Mouse (Mus musculus) forebrain, embryonic 15.5 days (tissue): Measurements from ENCODE around the gene Gm36245. TPM values are rescaled to one million over a fixed set of nuclear protein-coding genes. Genes with fewer than 3 reads are reported as not detected.
"Not testable (repeated sequence)": the region's sequence is repeated elsewhere in the genome, so short reads cannot be mapped to it uniquely, and the experiment has no call there.

Experiments
- ATAC-seq: fragments of 200-750 bp; cut with Nextera tagmentation; replicated peaks from 2 replicates; pipeline ENCODE4 v1.8.0; 2017; ENCODE audit warnings: mild to moderate bottlenecking, moderate TSS enrichment, moderate library complexity
- H3K27ac ChIP-seq: fragments of 300-500 bp; sonication (generic); replicated peaks from 2 replicates; pipeline ENCODE4 v1.5.1; 2015; ENCODE audit warnings: mild to moderate bottlenecking, inconsistent platforms
- H3K27me3 ChIP-seq: fragments of 300-500 bp; sonication (generic); 2 replicates; pipeline ENCODE4 v1.6.1; 2015; ENCODE audit warnings: inconsistent platforms
- H3K36me3 ChIP-seq: fragments of 300-500 bp; sonication (generic); 2 replicates; pipeline ENCODE4 v1.6.1; 2015; ENCODE audit warnings: mild to moderate bottlenecking, inconsistent platforms
- H3K4me1 ChIP-seq: fragments of 300-500 bp; sonication (generic); 2 replicates; pipeline ENCODE4 v1.6.1; 2015; ENCODE audit warnings: inconsistent platforms
- H3K4me2 ChIP-seq: fragments of 300-500 bp; sonication (generic); replicated peaks from 2 replicates; pipeline ENCODE4 v1.6.1; 2015; ENCODE audit warnings: mild to moderate bottlenecking, inconsistent platforms
- H3K4me3 ChIP-seq: fragments of 300-500 bp; sonication (generic); 2 replicates; pipeline ENCODE4 v1.5.1; 2015; ENCODE audit warnings: mild to moderate bottlenecking, inconsistent platforms
- H3K9ac ChIP-seq: fragments of 300-500 bp; sonication (generic); replicated peaks from 2 replicates; pipeline ENCODE4 v1.6.1; 2015; ENCODE audit warnings: mild to moderate bottlenecking, inconsistent platforms
- H3K9me3 ChIP-seq: fragments of 300-500 bp; sonication (generic); 2 replicates; pipeline ENCODE4 v1.6.1; 2016; ENCODE audit warnings: inconsistent platforms
- WGBS: fragments of 180-500 bp; shearing (Covaris S2); methylation state at CpG from one replicate; pipeline ENCODE4 v1.1.7; 2015; ENCODE audit warnings: mixed read lengths; 5-methylcytosine and 5-hydroxymethylcytosine counted together
- polyA plus RNA-seq: library from polyadenylated mRNA; unstranded; fragments of >200 nt; fragmentation: Nextera tagmentation; extraction: Ambion mirVana; gene quantifications from 2 replicates; pipeline ENCODE4 v1.2.1, GENCODE M21; 2015

Gene Gm36245
- polyA plus RNA-seq, 1 experiment from 2014 or later, result not detected

- H3K4me2 ChIP-seq, result no peak overlapping the region
- no peak overlapping the region for H3K4me3 ChIP-seq
- H3K27ac ChIP-seq, result no peak overlapping the region
- H3K9ac ChIP-seq, result no peak overlapping the region
- H3K4me1 ChIP-seq, result no peaks in the 10 kb centered on the region
- no peaks in the 10 kb centered on the region for H3K27me3 ChIP-seq
- ATAC-seq, result no peak
- no peaks in the 10 kb centered on the region for H3K36me3 ChIP-seq
- H3K9me3 ChIP-seq, result no peaks in the 10 kb centered on the region
- WGBS, result 94% methylated on average over 1 of the region's 1 CpGs
Observed at GRCm38 (mm10) chr15:77624710-77625109, 25.7 kb downstream of the Gm36245 start.

GRCm38 (mm10) chr15:77626471-77626870, 27.4 kb downstream of the Gm36245 start:
- H3K4me1 ChIP-seq, H3K4me2 ChIP-seq, H3K9me3 ChIP-seq, H3K36me3 ChIP-seq, H3K27me3 ChIP-seq, H3K27ac ChIP-seq, H3K9ac ChIP-seq, ATAC-seq, H3K4me3 ChIP-seq: not testable (repeated sequence)
- 90% methylated on average over 4 of the region's 4 CpGs for WGBS

GRCm38 (mm10) chr15:77628647-77629046, 29.6 kb downstream of the Gm36245 start:
- H3K4me3 ChIP-seq, H3K4me1 ChIP-seq, H3K9ac ChIP-seq, H3K27me3 ChIP-seq, H3K4me2 ChIP-seq, ATAC-seq, H3K36me3 ChIP-seq, H3K9me3 ChIP-seq, H3K27ac ChIP-seq: not testable (repeated sequence)
- 65% methylated on average over 9 of the region's 9 CpGs for WGBS

GRCm38 (mm10) chr15:77629822-77630221, 30.8 kb downstream of the Gm36245 start:
- not testable (repeated sequence) for ATAC-seq, H3K36me3 ChIP-seq, H3K4me3 ChIP-seq, H3K27ac ChIP-seq, H3K4me2 ChIP-seq, H3K4me1 ChIP-seq, H3K9me3 ChIP-seq, H3K27me3 ChIP-seq, H3K9ac ChIP-seq
- 79% methylated on average over 3 of the region's 3 CpGs for WGBS

GRCm38 (mm10) chr15:77643176-77643575, 44.1 kb downstream of the Gm36245 start, which contains the start of gene Apol11b:
Apol11b (minus strand) TSS chr15:77643286.
- not testable (repeated sequence) for H3K9ac ChIP-seq, H3K4me1 ChIP-seq, ATAC-seq, H3K4me2 ChIP-seq, H3K36me3 ChIP-seq, H3K27ac ChIP-seq, H3K27me3 ChIP-seq, H3K4me3 ChIP-seq, H3K9me3 ChIP-seq
- WGBS, result 80% methylated on average over 2 of the region's 2 CpGs

- not testable (repeated sequence) for H3K4me2 ChIP-seq, H3K27ac ChIP-seq, H3K9me3 ChIP-seq, H3K4me3 ChIP-seq, H3K4me1 ChIP-seq, H3K27me3 ChIP-seq, ATAC-seq, H3K36me3 ChIP-seq, H3K9ac ChIP-seq
Observed at GRCm38 (mm10) chr15:77651143-77651542, 52.1 kb downstream of the Gm36245 start.

Other genes with a start within 250 kb of the Gm36245 start
- gene Apol7a, start 200.1 kb upstream of the Gm36245 start, polyA plus RNA-seq, result not detected in 2 replicates
- gene Apol9a, start 188.1 kb upstream of the Gm36245 start, polyA plus RNA-seq, result 0.11 and 0.19 TPM in 2 replicates
- gene Apol7b, start 151.8 kb upstream of the Gm36245 start, polyA plus RNA-seq, result not detected in 2 replicates
- gene Apol10a, start 122.2 kb upstream of the Gm36245 start, polyA plus RNA-seq, result not detected in 2 replicates
- gene Apol11a, start 91.0 kb upstream of the Gm36245 start, polyA plus RNA-seq, result not detected in 2 replicates
- not detected in 2 replicates for gene Apol7c, start 65.9 kb upstream of the Gm36245 start, polyA plus RNA-seq
- not detected in 2 replicates for gene 1700025B11Rik, start 37.4 kb upstream of the Gm36245 start, polyA plus RNA-seq
- gene Apol10b, start 3.1 kb upstream of the Gm36245 start, polyA plus RNA-seq, result not detected in 2 replicates
- gene Apol11b, start 44.0 kb downstream of the Gm36245 start, polyA plus RNA-seq, result 0.14 and 0.18 TPM in 2 replicates
- not detected in 2 replicates for gene Apol7e, start 99.6 kb downstream of the Gm36245 start, polyA plus RNA-seq
- gene Apol9b, start 129.8 kb downstream of the Gm36245 start, polyA plus RNA-seq, result not detected in 2 replicates
- 0.20 TPM in 1 of 2 replicates, not detected in the other for gene Apol8, start 157.7 kb downstream of the Gm36245 start, polyA plus RNA-seq
- gene Myh9, start 242.9 kb downstream of the Gm36245 start, polyA plus RNA-seq, result 12.3 and 12.4 TPM in 2 replicates